Mouse (Mus musculus): Measurements from ENCODE around the gene 4921511M17Rik. TPM values are rescaled to one million over a fixed set of nuclear protein-coding genes. Genes with fewer than 3 reads are reported as not detected.
"Not testable (repeated sequence)": the region's sequence is repeated elsewhere in the genome, so short reads cannot be mapped to it uniquely, and the experiment has no call there.

Gene 4921511M17Rik
- not detected for total RNA-seq (2021)
- long read RNA-seq, experiment 1, result 0 reads
- long read RNA-seq, experiment 2, result 0 reads

- DNase-seq (ENCODE audit: low spot score in 2 of 2), result not testable (repeated sequence)
Measured at GRCm38 (mm10) chrX:154033727-154034126, at the start of gene 4921511M17Rik. 4921511M17Rik (minus strand) TSS chrX:154033827.

GRCm38 (mm10) chrX:154054939-154055338, 21.3 kb upstream of the 4921511M17Rik start, which contains the start of gene Gm10057:
Gm10057 (minus strand) TSS chrX:154055039.
- not testable (repeated sequence) for DNase-seq (ENCODE audit: low spot score in 2 of 2)

- DNase-seq (ENCODE audit: low spot score in 2 of 2), result not testable (repeated sequence)
Measured at GRCm38 (mm10) chrX:154012540-154012939, 21.1 kb downstream of the 4921511M17Rik start, which contains the start of gene Samt1. Samt1 (minus strand) TSS chrX:154012640.

GRCm38 (mm10) chrX:153976914-153977313, 56.7 kb downstream of the 4921511M17Rik start:
- DNase-seq (ENCODE audit: low spot score in 2 of 2), result not testable (repeated sequence)

- DNase-seq (ENCODE audit: low spot score in 2 of 2), result not testable (repeated sequence)
Measured at GRCm38 (mm10) chrX:153976467-153976866, 57.2 kb downstream of the 4921511M17Rik start.

GRCm38 (mm10) chrX:153974450-153974849, 59.2 kb downstream of the 4921511M17Rik start:
- DNase-seq (ENCODE audit: low spot score in 2 of 2), result no peak

Other genes starting within 250 kb of the 4921511M17Rik start
- gene Spin2c, start 201.6 kb downstream of the 4921511M17Rik start, total RNA-seq (2021), result 1 to 10 TPM; 1.0 to 1.5 TPM
- gene Samt1, start 21.2 kb downstream of the 4921511M17Rik start, total RNA-seq (2021), result not detected
- not detected for gene Gm10057, start 21.2 kb upstream of the 4921511M17Rik start, total RNA-seq (2021)
- gene Gm15140, start 86.9 kb upstream of the 4921511M17Rik start, total RNA-seq (2021), result not detected

Measured in gastrocnemius, postnatal 4 days (tissue).